Mouse (Mus musculus) liver, embryonic 14.5 days (tissue): ENCODE data around the gene Cpt1b.

Experiments used
- CTCF ChIP-seq: IDR thresholded peaks from 2 replicates; pipeline ENCODE4 v1.5.1; 2016; ENCODE audit warnings: antibody characterized with exemption, low read depth, control low read depth
- EP300 ChIP-seq: IDR thresholded peaks from 2 replicates; pipeline ENCODE4 v1.6.1; 2016; ENCODE audit warnings: antibody characterized with exemption, low read depth

- TF ChIP-seq CTCF (no peak), EP300 (no peak)
These were observed 35.7 kb upstream of the Cpt1b start for GRCm38 (mm10) chr15:89461321-89461720.
